11 mouse cellular contexts compared by ENCODE assay signal in the genomic region with DNA sequence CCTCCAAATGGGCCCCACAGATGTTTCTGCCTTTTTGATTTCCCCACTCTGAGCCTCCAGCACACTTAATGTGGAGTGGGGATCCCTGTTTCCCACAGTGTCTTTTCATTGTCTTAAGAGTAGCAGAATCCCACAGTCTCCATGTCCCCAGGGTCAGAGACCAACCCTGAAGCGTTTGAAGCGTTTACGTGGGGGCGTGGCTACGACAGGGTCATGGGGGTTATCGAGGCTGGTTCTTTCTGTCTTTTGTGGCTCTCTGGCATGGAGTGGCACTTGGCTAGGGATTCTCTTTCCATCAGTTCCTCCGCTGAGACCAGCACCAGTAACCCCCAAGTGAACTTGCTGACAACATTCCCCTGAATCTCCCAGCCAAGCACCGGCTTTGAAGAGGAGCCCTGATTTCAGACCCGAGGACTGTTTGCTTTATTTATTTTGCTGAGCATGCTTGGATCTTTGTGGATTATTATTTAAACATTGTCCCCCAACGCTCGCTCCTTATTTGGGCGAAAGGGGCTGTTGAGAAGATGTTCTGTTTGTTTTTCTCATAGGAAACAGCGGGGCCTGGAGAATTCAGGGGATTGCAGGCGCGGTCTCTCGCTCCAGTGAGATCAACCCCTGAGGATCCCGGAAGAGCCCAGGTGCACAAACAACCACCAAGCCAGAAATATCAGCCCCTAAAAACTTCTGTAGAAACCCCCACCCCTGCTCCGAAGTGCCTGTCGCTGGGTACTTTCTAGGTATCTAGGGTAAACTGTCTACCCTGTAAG. TPM values are rescaled to one million over a fixed set of nuclear protein-coding genes. Genes with fewer than 3 reads are reported as not detected.
DNase-seq lines count a peak whose midpoint lies in the region; ATAC-seq and TF ChIP-seq lines count a peak whose summit lies in the region.
"Had no signal": no experiment of that assay in that cellular context is flagged by ENCODE, and none has a peak within 500 bp of the region (broad histone marks: within the 10 kb centered on the region; RNA-seq: fewer than 3 reads in every experiment).

No protein-coding gene starts in this region.

- H3K4me3 ChIP-seq in heart, embryonic 10.5 days, result peak overlapping the region; percentile 8; the same call in 1 of the 2 replicates
- no peak overlapping the region for H3K4me3 ChIP-seq in limb, embryonic 13.5 days
- H3K4me3 ChIP-seq in limb, embryonic 10.5 days, result no peak overlapping the region
- no peak overlapping the region for H3K4me3 ChIP-seq in hindbrain, postnatal 0 days (ENCODE audit: low read length)
- no peak overlapping the region for H3K4me3 ChIP-seq in cerebellum, adult 2 months (replicated peaks; ENCODE audit: insufficient read depth, low read depth, low read length)

- H3K9me3 ChIP-seq in heart, embryonic 10.5 days, result no peaks in the 10 kb centered on the region
- H3K9me3 ChIP-seq in limb, embryonic 13.5 days, result no peaks in the 10 kb centered on the region
- H3K9me3 ChIP-seq in limb, embryonic 10.5 days (replicated peaks), result no peaks in the 10 kb centered on the region
- no peaks in the 10 kb centered on the region for H3K9me3 ChIP-seq in hindbrain, postnatal 0 days (ENCODE audit: low read length)

- H3K9ac ChIP-seq in limb, embryonic 13.5 days, result no peak overlapping the region
- no peak overlapping the region for H3K9ac ChIP-seq in hindbrain, postnatal 0 days (replicated peaks; ENCODE audit: low read length)

- peak overlapping the region; percentile 23 for H3K4me2 ChIP-seq in limb, embryonic 13.5 days (replicated peaks)
- no peak overlapping the region for H3K4me2 ChIP-seq in hindbrain, postnatal 0 days (ENCODE audit: low read depth, low read length)

- no peaks in the 10 kb centered on the region for H3K36me3 ChIP-seq in heart, embryonic 10.5 days
- H3K36me3 ChIP-seq in limb, embryonic 13.5 days, result no peaks in the 10 kb centered on the region
- H3K36me3 ChIP-seq in limb, embryonic 10.5 days, result no peaks in the 10 kb centered on the region
- no peaks in the 10 kb centered on the region for H3K36me3 ChIP-seq in hindbrain, postnatal 0 days (ENCODE audit: insufficient read depth, low read length)

- TF ChIP-seq CTCF in hindbrain, postnatal 0 days (IDR thresholded peaks at IDR 0.05; ENCODE audit: low read depth), result no peak
- TF ChIP-seq CTCF in cerebellum, adult 2 months (IDR thresholded peaks at IDR 0.05; ENCODE audit: borderline replicate concordance, insufficient read depth, low read depth, low read length), result no peak

- WGBS in heart, embryonic 10.5 days, result 25% methylated on average over 19 of the region's 19 CpGs
- 29% methylated on average over 19 of the region's 19 CpGs for WGBS in limb, embryonic 13.5 days
- WGBS in limb, embryonic 10.5 days, result 30% methylated on average over 19 of the region's 19 CpGs
- 42% methylated on average over 19 of the region's 19 CpGs for WGBS in hindbrain, postnatal 0 days
- 60% methylated on average over 19 of the region's 19 CpGs for WGBS in cerebellum, adult 2 months

- H3K27ac ChIP-seq in heart, embryonic 10.5 days, result peak overlapping the region; percentile 70
- H3K27ac ChIP-seq in limb, embryonic 13.5 days, result no peak overlapping the region
- no peak overlapping the region for H3K27ac ChIP-seq in limb, embryonic 10.5 days
- 0 out of 2 replicates have a peak overlapping the region, but pooled peaks have one; percentile 23 for H3K27ac ChIP-seq in hindbrain, postnatal 0 days
- no peak overlapping the region for H3K27ac ChIP-seq in cerebellum, adult 2 months (ENCODE audit: insufficient read depth, low read length)

- TF ChIP-seq POLR2A in cerebellum, adult 2 months (IDR thresholded peaks at IDR 0.05; ENCODE audit: borderline replicate concordance, insufficient read depth, low read length), result no peak

- DNase-seq in heart, embryonic 10.5 days (ENCODE audit: low spot score), result no peak
- no peak for DNase-seq in heart, adult 11 months
- no peak for DNase-seq in limb, embryonic 10.5 days (ENCODE audit: low spot score)
- DNase-seq in hindbrain, postnatal 0 days (ENCODE audit: low spot score), result no peak
- DNase-seq in lung, postnatal 4 days, result peak; percentile 49 to 72
- DNase-seq in cerebellum, adult 2 months, result no peak
- DNase-seq in cerebellum, adult 11-12 months, result no peak
- DNase-seq: cerebellum, adult 9-11 months; gastrocnemius, postnatal 36 days had no signal

- peaks cover 13% of the 10 kb centered on the region for H3K27me3 ChIP-seq in heart, embryonic 10.5 days (ENCODE audit: insufficient read depth, poor library complexity, severe bottlenecking)
- H3K27me3 ChIP-seq in limb, embryonic 13.5 days, result peaks cover 15% of the 10 kb centered on the region
- peaks cover 20% of the 10 kb centered on the region for H3K27me3 ChIP-seq in limb, embryonic 10.5 days (ENCODE audit: low read depth, poor library complexity, severe bottlenecking)
- no peaks in the 10 kb centered on the region for H3K27me3 ChIP-seq in hindbrain, postnatal 0 days (ENCODE audit: insufficient read depth, low read length)
- no peaks in the 10 kb centered on the region for H3K27me3 ChIP-seq in cerebellum, adult 2 months (ENCODE audit: control insufficient read depth, insufficient read depth, low read length)

- H3K4me1 ChIP-seq in heart, embryonic 10.5 days, result peaks cover 39% of the 10 kb centered on the region
- H3K4me1 ChIP-seq in limb, embryonic 13.5 days, result peaks cover 25% of the 10 kb centered on the region
- H3K4me1 ChIP-seq in limb, embryonic 10.5 days, result peaks cover 20% of the 10 kb centered on the region
- peaks cover 5% of the 10 kb centered on the region; the same call in 1 of the 2 replicates for H3K4me1 ChIP-seq in hindbrain, postnatal 0 days (ENCODE audit: insufficient read depth, low read length)
- H3K4me1 ChIP-seq in cerebellum, adult 2 months (ENCODE audit: control insufficient read depth, insufficient read depth, low read length), result peaks cover 3% of the 10 kb centered on the region; the same call in 1 of the 2 replicates

- ATAC-seq in limb, embryonic 13.5 days (ENCODE audit: low FRiP score, low read depth), result no peak
- ATAC-seq in hindbrain, postnatal 0 days, result no peak

RNA-seq across cellular contexts. Expression of gene Upk3a, which starts 4.9 kb away (rescaled TPM):
- 0.24 TPM in 1 of 2 replicates, not detected in the other for polyA plus RNA-seq in heart, embryonic 10.5 days (2016; fragmentation: Nextera tagmentation; extraction: Ambion mirVana)
- not detected in 2 replicates for polyA plus RNA-seq in limb, embryonic 13.5 days (2015; fragmentation: Nextera tagmentation; extraction: Ambion mirVana)
- not detected in 2 replicates for polyA plus RNA-seq in limb, embryonic 10.5 days (2016; fragmentation: Nextera tagmentation; extraction: Ambion mirVana)
- total RNA-seq in hindbrain, postnatal 0 days (2014; rRNA removed), result 1.0 and 6.5 TPM in 2 replicates
- 2.2 and 2.6 TPM in 2 replicates for polyA plus RNA-seq in hindbrain, postnatal 0 days (2015; fragmentation: Nextera tagmentation; extraction: Ambion mirVana)
- 0.20 and 0.22 TPM in 2 replicates for polyA plus RNA-seq in cerebellum, adult 2 months (2012; rRNA removed)
- total RNA-seq: gastrocnemius, postnatal 36 days had no signal
- polyA plus RNA-seq: limb, embryonic 11.5 days had no signal

RNA-seq across cellular contexts. Expression of gene Fam118a, which starts 16.7 kb away (rescaled TPM):
- polyA plus RNA-seq in heart, embryonic 10.5 days (2016; fragmentation: Nextera tagmentation; extraction: Ambion mirVana), result 18.0 and 22.6 TPM in 2 replicates
- 27.1 and 28.3 TPM in 2 replicates for polyA plus RNA-seq in limb, embryonic 13.5 days (2015; fragmentation: Nextera tagmentation; extraction: Ambion mirVana)
- 30.0 and 30.4 TPM in 2 replicates for polyA plus RNA-seq in limb, embryonic 10.5 days (2016; fragmentation: Nextera tagmentation; extraction: Ambion mirVana)
- 16.0 and 18.2 TPM in 2 replicates for total RNA-seq in hindbrain, postnatal 0 days (2014; rRNA removed)
- polyA plus RNA-seq in hindbrain, postnatal 0 days (2015; fragmentation: Nextera tagmentation; extraction: Ambion mirVana), result 29.0 and 30.3 TPM in 2 replicates
- polyA plus RNA-seq in cerebellum, adult 2 months (2012; rRNA removed), result 17.1 and 17.4 TPM in 2 replicates

RNA-seq across cellular contexts. Expression of gene 5031439G07Rik, which starts 23.7 kb away (rescaled TPM):
- polyA plus RNA-seq in heart, embryonic 10.5 days (2016; fragmentation: Nextera tagmentation; extraction: Ambion mirVana), result 3.9 and 6.4 TPM in 2 replicates
- polyA plus RNA-seq in limb, embryonic 13.5 days (2015; fragmentation: Nextera tagmentation; extraction: Ambion mirVana), result 8.0 and 9.1 TPM in 2 replicates
- 9.7 and 10.1 TPM in 2 replicates for polyA plus RNA-seq in limb, embryonic 10.5 days (2016; fragmentation: Nextera tagmentation; extraction: Ambion mirVana)
- total RNA-seq in hindbrain, postnatal 0 days (2014; rRNA removed), result 123 and 127 TPM in 2 replicates
- polyA plus RNA-seq in hindbrain, postnatal 0 days (2015; fragmentation: Nextera tagmentation; extraction: Ambion mirVana), result 23.0 and 23.6 TPM in 2 replicates
- polyA plus RNA-seq in cerebellum, adult 2 months (2012; rRNA removed), result 100 and 116 TPM in 2 replicates

Comparison
In these comparisons a context has a peak if more than half of its experiments do, and no peak if none do; other contexts are left out.
1. DNase-seq: peak in lung, postnatal 4 days (2 of 2); none in heart, embryonic 10.5 days (single experiment), heart, adult 11 months (single experiment), limb, embryonic 10.5 days (single experiment), hindbrain, postnatal 0 days (single experiment), cerebellum, adult 2 months (0 of 2) and cerebellum, adult 11-12 months (single experiment).
2. H3K27ac ChIP-seq: peak in heart, embryonic 10.5 days (single experiment) and hindbrain, postnatal 0 days (single experiment); none in limb, embryonic 13.5 days (single experiment), limb, embryonic 10.5 days (single experiment) and cerebellum, adult 2 months (single experiment).